Mouse (Mus musculus) liver, embryonic 11.5 days (tissue): ENCODE measurements at regions not wholly inside any gene's neighbourhood (a gene's known extent, or its start where the extent isn't known, plus 50 kb on each side); places are given as distances from the start of the nearest gene placed in this dataset.
"Not testable (repeated sequence)": the region's sequence is repeated elsewhere in the genome, so short reads cannot be mapped to it uniquely, and the experiment has no call there.

Source experiments
- ATAC-seq: fragments of 200-750 bp; cut with Nextera tagmentation; replicated peaks from 2 replicates; pipeline ENCODE4 v1.8.0; 2017; ENCODE audit warnings: moderate number of reproducible peaks, mild to moderate bottlenecking, moderate TSS enrichment, moderate library complexity; ENCODE audit not compliant: low FRiP score
- DNase-seq: peaks from one replicate; pipeline ENCODE4 v3.0.0-alpha.2; 2017; ENCODE audit warnings: low spot score
- H3K27ac ChIP-seq: fragments of 300-500 bp; sonication (generic); 2 replicates; pipeline ENCODE4 v1.5.1; 2014; ENCODE audit warnings: mild to moderate bottlenecking, low read depth, low read length, control low read depth
- H3K27me3 ChIP-seq: fragments of 300-500 bp; sonication (generic); replicated peaks from 2 replicates; pipeline ENCODE4 v1.6.1; 2014; ENCODE audit warnings: low read length, mixed read lengths; ENCODE audit not compliant: control insufficient read depth, insufficient read depth
- H3K36me3 ChIP-seq: fragments of 300-500 bp; sonication (generic); 2 replicates; pipeline ENCODE4 v1.6.1; 2014; ENCODE audit warnings: mild to moderate bottlenecking, low read length, moderate library complexity, mixed read lengths; ENCODE audit not compliant: control insufficient read depth, insufficient read depth
- H3K4me1 ChIP-seq: fragments of 300-500 bp; sonication (generic); replicated peaks from 2 replicates; pipeline ENCODE4 v1.6.1; 2014; ENCODE audit warnings: low read length, mixed read lengths; ENCODE audit not compliant: control insufficient read depth, insufficient read depth
- H3K4me2 ChIP-seq: fragments of 300-500 bp; sonication (generic); 2 replicates; pipeline ENCODE4 v1.6.1; 2014; ENCODE audit warnings: mild to moderate bottlenecking, control low read depth, moderate library complexity
- H3K4me3 ChIP-seq: fragments of 300-500 bp; sonication (generic); 2 replicates; pipeline ENCODE4 v1.5.1; 2014; ENCODE audit warnings: low read depth, low read length, control low read depth
- H3K9ac ChIP-seq: fragments of 300-500 bp; sonication (generic); 2 replicates; pipeline ENCODE4 v1.6.1; 2014; ENCODE audit warnings: low read depth, low read length, control low read depth
- H3K9me3 ChIP-seq: fragments of 300-500 bp; sonication (generic); 2 replicates; pipeline ENCODE4 v1.6.1; 2016; ENCODE audit warnings: low read length, inconsistent platforms, mixed read lengths; ENCODE audit not compliant: control insufficient read depth
- WGBS: fragments of 180-500 bp; shearing (Covaris S2); extraction: QIAGEN DNeasy Blood & Tissue Kit; methylation state at CpG from one replicate; pipeline ENCODE4 v1.1.7; 2014; 5-methylcytosine and 5-hydroxymethylcytosine counted together

DNA sequence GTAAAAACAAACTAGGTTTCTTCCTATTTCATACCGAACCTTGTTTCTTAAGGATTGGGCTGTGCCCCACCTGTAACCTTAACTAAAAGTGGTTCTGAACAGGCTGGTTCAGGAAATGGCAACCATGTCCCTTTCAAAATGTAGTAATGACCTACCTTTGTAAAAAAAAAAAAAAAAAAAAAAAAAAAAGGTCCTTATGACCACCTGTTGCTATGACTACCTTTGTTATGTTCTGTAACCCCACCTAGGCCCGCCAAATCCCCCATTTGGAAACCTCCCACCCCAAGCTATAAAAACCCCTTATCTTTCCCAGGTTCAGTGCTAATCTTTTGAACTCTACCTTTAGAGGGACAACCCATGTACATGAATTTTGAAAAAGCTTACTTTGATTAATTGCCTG lies 60.8 kb upstream of the Asns start:
- H3K27me3 ChIP-seq: no peaks in the 10 kb centered on the region
- no peaks in the 10 kb centered on the region; the same call in none of the 2 replicates for H3K4me1 ChIP-seq
- no peak overlapping the region for H3K9ac ChIP-seq
- no peaks in the 10 kb centered on the region for H3K36me3 ChIP-seq
- H3K9me3 ChIP-seq: no peaks in the 10 kb centered on the region
- WGBS: 86% methylated on average over 2 of the region's 2 CpGs
- no peak overlapping the region for H3K4me3 ChIP-seq
- DNase-seq (no peak), ATAC-seq (no peak)
- no peak overlapping the region for H3K27ac ChIP-seq
- H3K4me2 ChIP-seq: no peak overlapping the region

DNA sequence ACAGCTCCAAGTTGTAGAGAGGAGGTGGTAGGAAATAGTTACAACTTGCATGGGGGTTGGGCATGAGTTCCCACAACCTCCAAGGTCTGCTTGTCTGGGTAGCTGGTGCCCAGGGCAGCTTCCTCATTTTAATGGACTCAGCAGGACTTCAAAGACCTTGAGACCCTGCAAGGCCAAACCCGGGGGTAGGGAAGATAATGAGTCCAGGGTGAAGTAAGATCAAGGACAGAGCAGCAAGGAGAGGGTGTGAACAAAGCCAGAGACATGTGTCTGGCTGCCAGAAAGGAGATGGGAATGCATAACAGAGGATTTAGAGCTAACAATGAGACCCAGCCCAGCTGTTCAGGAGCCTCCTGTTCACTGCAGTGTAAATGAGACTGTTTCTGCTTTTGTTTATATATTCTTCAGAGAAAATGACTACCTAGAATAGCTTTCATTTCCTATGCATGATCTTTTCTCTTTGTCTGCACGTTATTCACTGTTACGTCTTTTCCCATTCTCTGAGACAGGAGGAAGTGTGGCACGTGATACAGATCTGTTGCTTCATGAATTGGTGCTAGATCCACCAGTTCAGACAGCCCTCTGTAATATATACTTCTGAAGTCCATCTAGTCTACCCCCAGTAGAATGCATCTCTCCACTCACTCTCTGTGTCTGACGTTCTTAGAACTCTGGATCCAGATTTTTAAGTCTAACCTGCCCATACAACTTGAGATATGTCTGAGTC lies 60.0 kb upstream of the Asns start:
- H3K27ac ChIP-seq: no peak overlapping the region
- H3K4me3 ChIP-seq: no peak overlapping the region
- H3K36me3 ChIP-seq: no peaks in the 10 kb centered on the region
- no peaks in the 10 kb centered on the region for H3K27me3 ChIP-seq
- H3K9me3 ChIP-seq: no peaks in the 10 kb centered on the region
- H3K9ac ChIP-seq: no peak overlapping the region
- 36% methylated on average over 5 of the region's 5 CpGs for WGBS
- DNase-seq: no peak
- no peak overlapping the region for H3K4me2 ChIP-seq
- no peak for ATAC-seq
- peaks cover 2% of the 10 kb centered on the region; the same call in 1 of the 2 replicates for H3K4me1 ChIP-seq

DNA sequence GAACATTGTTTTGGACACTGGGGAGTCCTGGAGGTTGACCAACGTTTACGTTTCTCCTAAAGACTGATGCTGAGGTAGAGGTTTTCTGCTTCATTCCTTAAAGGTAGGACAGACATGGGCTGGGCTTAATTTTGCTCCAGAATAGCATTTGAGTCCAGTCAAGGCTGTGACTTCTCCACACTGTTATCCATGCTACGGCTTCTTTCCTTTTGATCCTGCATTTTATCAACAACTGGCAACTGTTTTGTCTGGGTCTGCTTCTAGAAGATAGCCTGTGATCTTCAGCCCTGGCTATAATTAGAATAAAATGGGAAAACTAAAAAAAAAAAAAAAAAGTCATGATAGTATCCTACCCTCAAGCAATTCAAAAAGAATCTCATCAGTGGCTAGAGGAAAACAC lies 55.5 kb upstream of the Asns start:
- WGBS: 57% methylated on average over 3 of the region's 3 CpGs
- DNase-seq (no peak), ATAC-seq (peak; percentile 60; the same call in 1 of the 2 replicates)
- H3K9me3 ChIP-seq: no peaks in the 10 kb centered on the region
- H3K27me3 ChIP-seq: no peaks in the 10 kb centered on the region
- H3K4me1 ChIP-seq: peaks cover 2% of the 10 kb centered on the region; the same call in 1 of the 2 replicates
- no peak overlapping the region for H3K4me3 ChIP-seq
- no peaks in the 10 kb centered on the region for H3K36me3 ChIP-seq
- H3K9ac ChIP-seq: no peak overlapping the region
- H3K4me2 ChIP-seq: no peak overlapping the region
- no peak overlapping the region for H3K27ac ChIP-seq

GRCm38 (mm10) chr6:7744257-7744656 lies 51.2 kb upstream of the Asns start:
- not testable (repeated sequence) for H3K4me3 ChIP-seq, ATAC-seq, H3K9ac ChIP-seq, H3K27ac ChIP-seq, H3K36me3 ChIP-seq, H3K4me1 ChIP-seq, H3K27me3 ChIP-seq, H3K9me3 ChIP-seq, H3K4me2 ChIP-seq, DNase-seq
- 87% methylated on average over 4 of the region's 4 CpGs for WGBS
